Mouse (Mus musculus) heart, embryonic 16.5 days (tissue): ENCODE data around the gene Vps13d. TPM values are rescaled to one million over a fixed set of nuclear protein-coding genes. Genes with fewer than 3 reads are reported as not detected.

Experiments
- ATAC-seq: fragments of 200-750 bp; cut with Nextera tagmentation; replicated peaks from 2 replicates; pipeline ENCODE4 v1.8.0; 2017; ENCODE audit warnings: moderate number of reproducible peaks; ENCODE audit not compliant: insufficient read depth, low FRiP score; ENCODE audit errors: extremely low read depth
- H3K27ac ChIP-seq: fragments of 300-500 bp; sonication (generic); 2 replicates; pipeline ENCODE4 v1.5.1; 2014; ENCODE audit warnings: mild to moderate bottlenecking, low read length, control low read depth, moderate library complexity
- H3K27me3 ChIP-seq: fragments of 300-500 bp; sonication (generic); 2 replicates; pipeline ENCODE4 v1.6.1; 2014; ENCODE audit warnings: low read length, mixed read lengths; ENCODE audit not compliant: control insufficient read depth, insufficient read depth
- H3K36me3 ChIP-seq: fragments of 300-500 bp; sonication (generic); 2 replicates; pipeline ENCODE4 v1.6.1; 2014; ENCODE audit not compliant: control insufficient read depth, insufficient read depth
- H3K4me1 ChIP-seq: fragments of 300-500 bp; sonication (generic); 2 replicates; pipeline ENCODE4 v1.6.1; 2014; ENCODE audit warnings: low read length, mixed read lengths; ENCODE audit not compliant: control insufficient read depth, insufficient read depth
- H3K4me2 ChIP-seq: fragments of 300-500 bp; sonication (generic); 2 replicates; pipeline ENCODE4 v1.6.1; 2014; ENCODE audit warnings: low read depth, mild to moderate bottlenecking, control low read depth, low read length
- H3K4me3 ChIP-seq: fragments of 300-500 bp; sonication (generic); 2 replicates; pipeline ENCODE4 v1.5.1; 2014; ENCODE audit warnings: mild to moderate bottlenecking, control low read depth, low read length
- H3K9ac ChIP-seq: fragments of 300-500 bp; sonication (generic); 2 replicates; pipeline ENCODE4 v1.6.1; 2014; ENCODE audit warnings: low read length, control low read depth
- H3K9me3 ChIP-seq: fragments of 300-500 bp; sonication (generic); replicated peaks from 2 replicates; pipeline ENCODE4 v1.6.1; 2016; ENCODE audit warnings: low read length; ENCODE audit not compliant: control insufficient read depth
- WGBS: fragments of 180-500 bp; shearing (Covaris S2); extraction: QIAGEN DNeasy Blood & Tissue Kit; methylation state at CpG from one replicate; pipeline ENCODE4 v1.1.7; 2014; 5-methylcytosine and 5-hydroxymethylcytosine counted together
- polyA plus RNA-seq: library from polyadenylated mRNA; unstranded; fragments of >200 nt; fragmentation: Nextera tagmentation; extraction: Ambion mirVana; gene quantifications from 2 replicates; pipeline ENCODE4 v1.2.1, GENCODE M21; 2015

Gene Vps13d
- polyA plus RNA-seq, 1 experiment from 2014 or later, result 9.0 TPM

- H3K27me3 ChIP-seq, result no peaks in the 10 kb centered on the region
- H3K4me3 ChIP-seq, result no peak overlapping the region
- H3K36me3 ChIP-seq, result peaks cover 29% of the 10 kb centered on the region
- 67% methylated on average over 5 of the region's 5 CpGs for WGBS
- H3K4me2 ChIP-seq, result no peak overlapping the region
- H3K9me3 ChIP-seq, result no peaks in the 10 kb centered on the region
- H3K27ac ChIP-seq, result no peak overlapping the region
- no peak overlapping the region for H3K9ac ChIP-seq
- peaks cover 29% of the 10 kb centered on the region for H3K4me1 ChIP-seq
- no peak for ATAC-seq
Observed at GRCm38 (mm10) chr4:145047964-145048363, 146.8 kb downstream of the Vps13d start.

- no peak overlapping the region for H3K4me3 ChIP-seq
- H3K4me1 ChIP-seq, result peaks cover 15% of the 10 kb centered on the region
- H3K4me2 ChIP-seq, result no peak overlapping the region
- H3K36me3 ChIP-seq, result peaks cover 30% of the 10 kb centered on the region
- H3K9ac ChIP-seq, result no peak overlapping the region
- no peak overlapping the region for H3K27ac ChIP-seq
- no peaks in the 10 kb centered on the region for H3K9me3 ChIP-seq
- ATAC-seq, result no peak
- 71% methylated on average over 8 of the region's 8 CpGs for WGBS
- H3K27me3 ChIP-seq, result no peaks in the 10 kb centered on the region
Observed at GRCm38 (mm10) chr4:145046032-145046401, 148.8 kb downstream of the Vps13d start.

GRCm38 (mm10) chr4:145045312-145046031, 149.3 kb downstream of the Vps13d start:
- Histone ChIP-seq H3K27ac (no peak overlapping the region), H3K4me1 (peaks cover 10% of the 10 kb centered on the region), H3K27me3 (no peaks in the 10 kb centered on the region), H3K9me3 (no peaks in the 10 kb centered on the region), H3K4me2 (no peak overlapping the region), H3K4me3 (no peak overlapping the region), H3K9ac (no peak overlapping the region), H3K36me3 (peaks cover 30% of the 10 kb centered on the region)
- 60% methylated on average over 5 of the region's 5 CpGs for WGBS
- no peak for ATAC-seq

DNA sequence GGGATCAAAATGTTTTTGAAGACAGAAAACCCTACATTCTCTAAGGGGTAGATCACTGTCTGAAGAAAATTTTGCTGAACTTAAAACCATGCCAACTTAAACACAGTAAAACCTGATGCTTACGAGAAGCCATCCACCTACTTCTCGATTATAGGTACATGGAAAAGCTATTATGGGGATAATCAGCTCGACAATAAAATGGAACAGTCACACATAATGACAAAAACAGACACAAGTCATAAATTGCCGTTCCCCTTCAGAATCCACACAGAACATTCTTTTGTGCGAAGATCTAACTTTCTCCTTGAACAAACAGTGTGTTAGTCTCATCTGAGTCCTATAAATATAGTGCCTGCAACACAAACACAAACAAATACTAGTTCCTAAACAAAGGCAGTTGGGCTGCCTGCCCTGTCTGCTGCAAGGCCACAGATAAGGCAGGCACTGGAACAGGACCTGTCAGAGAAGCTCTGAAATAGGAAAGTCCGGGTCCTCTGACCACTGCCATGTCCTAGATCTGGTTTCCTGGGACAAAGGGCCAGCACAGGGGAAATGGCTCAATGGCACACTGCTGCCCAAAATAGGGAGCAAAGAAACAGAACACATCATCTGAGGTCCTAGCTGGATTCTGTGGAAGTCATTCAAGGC, 153.5 kb downstream of the Vps13d start:
- Histone ChIP-seq H3K9me3 (no peaks in the 10 kb centered on the region), H3K4me2 (no peak overlapping the region), H3K36me3 (peaks cover 26% of the 10 kb centered on the region), H3K9ac (no peak overlapping the region), H3K27ac (no peak overlapping the region), H3K4me3 (no peak overlapping the region), H3K27me3 (no peaks in the 10 kb centered on the region), H3K4me1 (peaks cover 3% of the 10 kb centered on the region)
- WGBS, result 68% methylated on average over 6 of the region's 6 CpGs
- ATAC-seq, result no peak

DNA sequence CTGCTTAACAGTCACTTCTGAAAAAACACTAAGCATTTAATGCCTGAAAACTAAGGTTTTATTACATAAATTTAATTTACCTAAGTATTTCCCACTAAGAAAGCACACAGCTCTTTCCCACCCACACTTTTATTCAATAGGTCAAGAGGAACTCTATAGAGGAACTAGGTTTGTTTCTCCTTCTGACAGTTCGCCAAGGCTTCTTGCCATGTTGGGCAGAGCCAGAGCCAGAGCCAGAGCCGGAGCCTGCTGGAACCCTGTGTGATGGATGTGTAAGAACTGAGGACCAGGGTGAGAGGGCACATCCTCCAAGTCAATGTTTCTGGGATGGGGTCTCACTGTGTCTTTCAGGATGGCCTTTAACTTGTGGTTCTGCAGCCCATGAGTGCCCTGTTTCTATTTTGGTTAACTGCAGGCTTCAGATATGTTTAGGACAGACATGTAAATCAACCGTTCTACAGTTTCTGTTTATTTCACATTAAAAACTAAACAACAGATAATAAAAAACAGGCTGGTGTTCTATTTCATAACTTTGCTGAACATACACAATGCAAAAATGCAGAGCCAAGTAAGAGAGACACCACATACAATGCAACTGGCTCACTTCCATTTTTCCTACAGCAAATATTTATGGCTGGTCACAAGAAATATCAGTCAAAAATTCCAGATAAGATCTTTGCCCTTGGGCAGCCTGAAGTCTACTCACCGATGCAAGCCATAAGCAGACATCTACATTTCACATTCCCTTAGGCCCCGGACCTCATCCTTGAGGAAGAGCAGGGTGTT, 157.0 kb downstream of the Vps13d start:
- H3K9me3 ChIP-seq, result no peaks in the 10 kb centered on the region
- peak overlapping the region; percentile 15; the same call in 1 of the 2 replicates for H3K27ac ChIP-seq
- H3K9ac ChIP-seq, result no peak overlapping the region
- no peak overlapping the region for H3K4me3 ChIP-seq
- WGBS, result 63% methylated on average over 5 of the region's 5 CpGs
- H3K36me3 ChIP-seq, result peaks cover 15% of the 10 kb centered on the region
- ATAC-seq, result no peak
- no peaks in the 10 kb centered on the region for H3K27me3 ChIP-seq
- peaks cover 35% of the 10 kb centered on the region for H3K4me1 ChIP-seq
- H3K4me2 ChIP-seq, result no peak overlapping the region

GRCm38 (mm10) chr4:145037006-145037405, 157.8 kb downstream of the Vps13d start:
- H3K4me2 ChIP-seq, result no peak overlapping the region
- H3K36me3 ChIP-seq, result peaks cover 9% of the 10 kb centered on the region
- no peak overlapping the region for H3K27ac ChIP-seq
- no peaks in the 10 kb centered on the region for H3K9me3 ChIP-seq
- no peak for ATAC-seq
- peaks cover 36% of the 10 kb centered on the region for H3K4me1 ChIP-seq
- no peaks in the 10 kb centered on the region for H3K27me3 ChIP-seq
- H3K4me3 ChIP-seq, result no peak overlapping the region
- 58% methylated on average over 3 of the region's 3 CpGs for WGBS
- H3K9ac ChIP-seq, result no peak overlapping the region

- Histone ChIP-seq H3K36me3 (peaks cover 8% of the 10 kb centered on the region; the same call in 1 of the 2 replicates), H3K27ac (no peak overlapping the region), H3K4me3 (no peak overlapping the region), H3K4me2 (no peak overlapping the region), H3K9me3 (no peaks in the 10 kb centered on the region), H3K27me3 (no peaks in the 10 kb centered on the region), H3K4me1 (peaks cover 33% of the 10 kb centered on the region), H3K9ac (no peak overlapping the region)
- 51% methylated on average over 3 of the region's 3 CpGs for WGBS
- ATAC-seq, result no peak
Observed at GRCm38 (mm10) chr4:145035450-145035849, 159.4 kb downstream of the Vps13d start.

DNA sequence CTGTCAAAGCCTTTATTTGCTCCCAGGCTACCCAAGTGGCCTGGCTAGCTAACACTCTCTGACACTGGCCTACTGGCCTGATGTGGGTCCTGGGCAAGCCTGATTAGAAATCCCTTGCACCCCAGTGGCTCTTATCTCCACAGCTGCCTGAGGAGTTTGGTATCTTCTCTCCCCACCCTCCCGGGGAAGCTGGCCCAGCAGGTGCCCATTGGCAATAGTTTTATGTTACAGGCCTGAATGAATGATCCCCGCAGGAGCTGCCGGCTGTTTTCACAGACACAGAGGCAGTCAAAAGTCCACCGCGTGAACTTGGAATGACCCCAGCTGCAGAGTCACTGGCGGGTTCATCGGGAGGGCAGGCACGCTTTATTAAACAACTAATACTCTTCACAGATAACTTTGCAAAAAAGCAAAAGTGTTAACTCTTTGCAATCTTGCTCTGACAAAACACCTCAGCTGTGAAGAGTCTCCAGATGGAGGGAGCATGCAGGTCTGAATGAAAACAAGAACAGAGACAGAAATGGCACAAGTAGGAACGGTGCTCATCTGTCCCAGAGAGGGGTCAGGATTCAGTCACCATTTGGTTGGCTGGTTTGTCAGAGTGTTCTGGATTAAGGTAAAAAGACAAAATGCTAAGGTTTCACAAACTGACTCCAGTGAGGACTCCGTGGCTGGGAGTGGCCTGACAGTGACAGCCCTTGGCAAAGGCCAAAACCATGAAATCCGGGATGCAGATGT, 160.1 kb downstream of the Vps13d start:
- Histone ChIP-seq H3K36me3 (peaks cover 6% of the 10 kb centered on the region; the same call in 1 of the 2 replicates), H3K4me2 (0 out of 2 replicates have a peak overlapping the region, but pooled peaks have one; percentile 3), H3K27ac (peak overlapping the region; percentile 23), H3K9me3 (no peaks in the 10 kb centered on the region), H3K27me3 (no peaks in the 10 kb centered on the region), H3K4me3 (no peak overlapping the region), H3K9ac (no peak overlapping the region), H3K4me1 (peaks cover 33% of the 10 kb centered on the region)
- 12% methylated on average over 11 of the region's 11 CpGs for WGBS
- ATAC-seq, result 0 out of 2 replicates have a peak, but pooled peaks have one; percentile 33
